Mouse (Mus musculus) heart, postnatal 0 days (tissue): ENCODE measurements around the gene Plpp4. TPM values are rescaled to one million over a fixed set of nuclear protein-coding genes. Genes with fewer than 3 reads are reported as not detected.

Experiments
- ATAC-seq: fragments of 200-750 bp; cut with Nextera tagmentation; 2 replicates; pipeline ENCODE4 v1.8.0; 2017; ENCODE audit warnings: low read depth, moderate number of reproducible peaks, moderate library complexity; ENCODE audit not compliant: insufficient read depth
- DNase-seq: peaks from one replicate; pipeline ENCODE4 v3.0.0-alpha.2; 2016; ENCODE audit warnings: low spot score
- H3K27ac ChIP-seq: fragments of 300-500 bp; sonication (generic); 2 replicates; pipeline ENCODE4 v1.5.1; 2014; ENCODE audit warnings: low read depth, mild to moderate bottlenecking
- H3K27me3 ChIP-seq: fragments of 300-500 bp; sonication (generic); 2 replicates; pipeline ENCODE4 v1.6.1; 2014; ENCODE audit warnings: low read length, mixed read lengths; ENCODE audit not compliant: control insufficient read depth, insufficient read depth
- H3K36me3 ChIP-seq: fragments of 300-500 bp; sonication (generic); replicated peaks from 2 replicates; pipeline ENCODE4 v1.6.1; 2014; ENCODE audit warnings: low read length, mixed read lengths; ENCODE audit not compliant: control insufficient read depth, insufficient read depth
- H3K4me1 ChIP-seq: fragments of 300-500 bp; sonication (generic); 2 replicates; pipeline ENCODE4 v1.6.1; 2014; ENCODE audit warnings: antibody characterized with exemption; ENCODE audit not compliant: control insufficient read depth, insufficient read depth
- H3K4me2 ChIP-seq: fragments of 300-500 bp; sonication (generic); 2 replicates; pipeline ENCODE4 v1.6.1; 2014; ENCODE audit warnings: low read depth, mild to moderate bottlenecking, low read length, moderate library complexity
- H3K4me3 ChIP-seq: fragments of 300-500 bp; sonication (generic); 2 replicates; pipeline ENCODE4 v1.5.1; 2014; ENCODE audit warnings: low read depth, low read length
- H3K9ac ChIP-seq: fragments of 300-500 bp; sonication (generic); replicated peaks from 2 replicates; pipeline ENCODE4 v1.6.1; 2014; ENCODE audit warnings: low read depth, low read length, mixed read lengths
- H3K9me3 ChIP-seq: fragments of 300-500 bp; sonication (generic); replicated peaks from 2 replicates; pipeline ENCODE4 v1.6.1; 2016; ENCODE audit warnings: low read length; ENCODE audit not compliant: control insufficient read depth
- CTCF ChIP-seq: IDR thresholded peaks from 2 replicates; pipeline ENCODE4 v1.5.1; 2016; ENCODE audit warnings: antibody characterized with exemption, control low read depth, low read depth
- EP300 ChIP-seq: IDR thresholded peaks from 2 replicates; pipeline ENCODE4 v1.6.1; 2016; ENCODE audit warnings: antibody characterized with exemption, low read depth
- WGBS: fragments of 180-500 bp; shearing (Covaris S2); extraction: QIAGEN DNeasy Blood & Tissue Kit; methylation state at CpG from one replicate; pipeline ENCODE4 v1.1.7; 2014; 5-methylcytosine and 5-hydroxymethylcytosine counted together
- polyA plus RNA-seq: library from polyadenylated mRNA; unstranded; fragments of >200 nt; fragmentation: Nextera tagmentation; extraction: Ambion mirVana; gene quantifications from 2 replicates; pipeline ENCODE4 v1.2.1, GENCODE M21; 2015
- total RNA-seq: library from RNA; depleted of rRNA; stranded (reverse); fragments of >200 nt; gene quantifications from 2 replicates; pipeline ENCODE4 v1.2.3, GENCODE M21; 2014; ENCODE audit warnings: low replicate concordance

Gene Plpp4
- total and polyA plus RNA-seq, 2 experiments from 2014 or later = not detected

DNA sequence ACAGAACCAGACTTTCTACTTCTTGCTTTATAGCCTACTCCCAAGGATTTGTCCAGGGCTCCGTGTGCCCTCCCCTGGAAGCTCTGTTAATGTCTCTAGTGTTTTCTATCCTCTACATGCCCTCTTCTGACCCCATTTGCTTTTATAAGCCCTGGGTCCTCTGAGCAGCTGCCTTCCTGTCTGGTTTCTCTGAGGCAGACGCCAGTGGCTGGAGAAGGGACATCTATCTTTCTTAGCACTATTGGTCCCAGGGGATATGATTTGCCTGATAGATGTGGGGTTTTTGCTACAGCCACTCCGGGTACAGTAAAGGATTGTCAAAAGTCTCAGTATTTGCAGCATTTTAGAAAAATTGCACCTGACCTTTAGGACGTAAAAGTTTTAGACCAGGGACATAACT is 46.5 kb downstream of the Plpp4 start:
- no peaks in the 10 kb centered on the region for H3K36me3 ChIP-seq
- no peak for DNase-seq
- no peaks in the 10 kb centered on the region for H3K4me1 ChIP-seq
- no peaks in the 10 kb centered on the region for H3K9me3 ChIP-seq
- TF ChIP-seq EP300 (no peak), CTCF (no peak)
- WGBS = 45% methylated on average over 4 of the region's 4 CpGs
- H3K27ac ChIP-seq = no peak overlapping the region
- ATAC-seq = no peak
- no peak overlapping the region for H3K4me3 ChIP-seq
- no peaks in the 10 kb centered on the region for H3K27me3 ChIP-seq
- H3K4me2 ChIP-seq = no peak overlapping the region
- H3K9ac ChIP-seq = no peak overlapping the region

DNA sequence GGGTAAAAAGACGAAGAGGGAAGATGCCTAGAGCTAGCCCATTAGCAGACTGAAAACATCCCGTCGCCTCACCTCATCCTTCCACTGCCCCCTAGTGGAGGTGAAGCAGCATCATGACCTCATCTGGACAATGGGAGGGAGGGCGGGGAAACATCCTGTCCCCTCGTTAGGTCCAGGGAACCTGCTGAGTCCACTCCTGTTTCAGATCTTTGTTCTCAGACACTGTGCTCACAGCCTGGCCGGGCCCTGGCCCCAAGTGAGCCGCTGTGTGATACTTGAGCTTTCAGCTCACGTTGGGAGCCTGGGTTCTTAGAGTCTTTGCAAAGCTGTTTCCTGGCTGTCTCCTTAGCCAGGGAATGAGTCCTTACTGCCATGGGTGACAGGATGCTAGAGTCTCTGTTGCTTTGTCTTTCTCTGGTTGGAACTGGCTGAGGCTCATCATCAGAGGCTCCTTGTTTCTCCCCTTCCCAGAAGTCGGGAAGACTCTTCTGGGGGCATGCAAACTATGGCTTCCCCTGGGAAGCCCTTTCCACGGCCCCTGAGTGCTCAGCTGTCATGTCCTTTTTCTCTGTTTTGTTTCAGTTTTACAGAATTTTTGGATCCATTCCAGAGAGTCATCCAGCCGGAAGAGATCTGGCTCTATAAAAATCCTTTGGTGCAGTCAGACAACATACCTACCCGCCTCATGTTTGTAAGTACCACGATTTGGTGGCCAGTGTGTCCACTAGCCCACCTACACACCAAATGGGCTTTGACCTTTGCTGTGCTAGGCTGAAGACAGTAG is 50.4 kb downstream of the Plpp4 start:
- H3K4me2 ChIP-seq = peak overlapping the region; percentile 31
- ATAC-seq (peak; percentile 51; the same call in 1 of the 2 replicates), DNase-seq (peak; percentile 35)
- TF ChIP-seq EP300 = no peak
- TF ChIP-seq CTCF = peak; percentile 74
- H3K4me1 ChIP-seq = no peaks in the 10 kb centered on the region
- WGBS = 19% methylated on average over 13 of the region's 13 CpGs
- no peaks in the 10 kb centered on the region for H3K27me3 ChIP-seq
- H3K9ac ChIP-seq = no peak overlapping the region
- no peak overlapping the region for H3K4me3 ChIP-seq
- no peaks in the 10 kb centered on the region for H3K36me3 ChIP-seq
- peak overlapping the region; percentile 30; the same call in 1 of the 2 replicates for H3K27ac ChIP-seq
- no peaks in the 10 kb centered on the region for H3K9me3 ChIP-seq

DNA sequence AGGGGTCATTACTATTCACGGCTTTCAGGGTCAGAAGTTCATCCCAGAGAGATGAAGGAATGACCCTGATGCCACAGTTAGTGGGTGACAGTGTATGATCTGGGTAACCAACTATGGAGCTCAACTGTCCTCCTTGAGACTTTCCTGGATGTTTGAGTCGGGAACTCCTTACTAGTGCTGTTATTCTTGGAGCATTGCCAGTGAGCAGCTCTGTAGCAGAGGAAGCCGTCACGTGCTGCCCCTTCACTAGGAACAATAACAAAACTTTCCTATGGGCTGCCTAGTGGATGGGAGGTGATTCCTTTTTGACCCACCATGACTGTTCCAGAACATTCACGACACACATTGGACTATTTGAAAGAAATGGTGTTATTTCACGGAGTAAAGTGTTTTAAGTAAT is 51.8 kb downstream of the Plpp4 start:
- Histone ChIP-seq H3K9ac (no peak overlapping the region), H3K27me3 (no peaks in the 10 kb centered on the region), H3K9me3 (no peaks in the 10 kb centered on the region), H3K4me3 (no peak overlapping the region), H3K4me1 (no peaks in the 10 kb centered on the region), H3K4me2 (no peak overlapping the region), H3K27ac (no peak overlapping the region), H3K36me3 (no peaks in the 10 kb centered on the region)
- no peak for TF ChIP-seq CTCF
- peak; percentile 34 for DNase-seq
- peak; percentile 39; the same call in 1 of the 2 replicates for ATAC-seq
- WGBS = 33% methylated on average over 6 of the region's 6 CpGs

DNA sequence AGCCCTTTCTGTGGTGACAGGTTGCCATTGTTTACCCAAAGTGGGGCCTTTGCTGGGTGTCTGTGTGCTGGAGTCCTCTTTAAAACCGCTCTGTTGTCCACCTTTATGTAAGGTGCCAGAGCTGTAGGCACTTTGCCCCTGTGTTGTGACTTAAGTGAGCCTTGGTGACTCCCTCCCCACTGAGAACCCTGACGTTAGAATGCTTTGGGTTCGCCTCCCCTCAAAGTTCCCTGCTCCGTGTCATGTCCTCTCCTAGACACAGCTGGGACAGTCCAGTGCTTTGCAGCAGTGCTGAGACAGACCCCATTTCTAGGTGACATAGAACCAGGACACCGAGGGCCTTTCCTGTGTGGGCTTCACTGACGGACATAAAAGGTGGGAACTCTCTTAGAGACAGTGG is 55.7 kb downstream of the Plpp4 start:
- Histone ChIP-seq H3K4me1 (no peaks in the 10 kb centered on the region), H3K9ac (no peak overlapping the region), H3K4me2 (no peak overlapping the region), H3K9me3 (no peaks in the 10 kb centered on the region), H3K27me3 (no peaks in the 10 kb centered on the region), H3K36me3 (no peaks in the 10 kb centered on the region), H3K27ac (no peak overlapping the region), H3K4me3 (no peak overlapping the region)
- DNase-seq (no peak), ATAC-seq (no peak)
- TF ChIP-seq CTCF = no peak
- TF ChIP-seq EP300 = no peak
- 57% methylated on average over 6 of the region's 6 CpGs for WGBS

DNA sequence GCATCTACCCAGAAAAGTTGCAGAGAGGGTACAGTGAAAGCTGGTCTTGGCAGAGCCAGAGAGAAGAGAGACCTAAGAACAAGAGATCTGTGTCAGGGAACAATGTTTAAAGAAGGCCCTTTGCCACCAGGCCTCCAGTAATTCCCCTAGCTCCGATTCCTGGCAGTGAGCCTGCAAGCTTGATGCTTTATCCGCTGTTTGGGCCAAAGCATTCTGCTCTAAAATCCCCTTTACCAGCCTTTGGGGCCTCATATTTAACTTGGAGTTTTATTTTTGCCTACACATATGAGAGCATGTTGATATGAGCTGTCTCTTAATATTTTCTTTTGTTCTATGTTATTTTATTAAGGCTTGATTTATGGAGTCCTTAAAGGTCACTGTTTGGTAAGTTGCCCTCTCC is 57.1 kb downstream of the Plpp4 start:
- no peaks in the 10 kb centered on the region for H3K36me3 ChIP-seq
- 55% methylated on average over 2 of the region's 2 CpGs for WGBS
- H3K4me3 ChIP-seq = no peak overlapping the region
- H3K9me3 ChIP-seq = no peaks in the 10 kb centered on the region
- no peak overlapping the region for H3K9ac ChIP-seq
- TF ChIP-seq CTCF = no peak
- no peak for TF ChIP-seq EP300
- DNase-seq (no peak), ATAC-seq (no peak)
- H3K4me1 ChIP-seq = no peaks in the 10 kb centered on the region
- H3K27me3 ChIP-seq = no peaks in the 10 kb centered on the region
- H3K4me2 ChIP-seq = no peak overlapping the region
- H3K27ac ChIP-seq = no peak overlapping the region

DNA sequence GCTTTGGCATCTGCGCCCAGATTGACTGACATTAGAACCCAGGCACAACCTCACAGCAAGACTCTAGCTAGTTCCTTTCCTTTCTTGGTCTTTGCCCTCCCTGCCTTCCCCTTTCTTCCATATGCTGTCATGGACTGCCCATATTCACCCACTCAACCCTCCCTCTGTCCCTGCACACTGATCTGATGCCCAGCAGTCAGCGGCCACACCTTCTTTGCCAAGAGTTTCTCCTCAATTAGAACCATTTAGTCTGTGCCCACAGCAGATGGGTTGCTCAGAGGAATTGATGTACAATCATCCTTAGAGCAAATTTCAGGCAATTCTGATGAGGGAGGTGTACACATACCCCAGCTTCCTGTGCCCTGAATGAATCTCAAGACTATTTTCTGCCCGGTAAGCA is 83.3 kb downstream of the Plpp4 start:
- no peak overlapping the region for H3K4me3 ChIP-seq
- no peak for ATAC-seq
- WGBS = 80% methylated on average over 3 of the region's 3 CpGs
- H3K9me3 ChIP-seq = no peaks in the 10 kb centered on the region
- no peak for TF ChIP-seq EP300
- no peak for TF ChIP-seq CTCF
- no peak overlapping the region for H3K9ac ChIP-seq
- no peak for DNase-seq
- H3K27me3 ChIP-seq = no peaks in the 10 kb centered on the region
- no peak overlapping the region for H3K27ac ChIP-seq
- no peaks in the 10 kb centered on the region for H3K4me1 ChIP-seq
- no peaks in the 10 kb centered on the region for H3K36me3 ChIP-seq
- H3K4me2 ChIP-seq = no peak overlapping the region
